Mouse (Mus musculus) megakaryocyte, embryonic 14.5 days (primary cell): ENCODE data around the gene Elavl1.

ENCODE experiments used
- FLI1 ChIP-seq: IDR thresholded peaks from 2 replicates; pipeline ENCODE4 v1.6.1; 2012; ENCODE audit warnings: low read length, inconsistent platforms, mixed read lengths
- GATA1 ChIP-seq: IDR thresholded peaks from 3 replicates; pipeline ENCODE4 v1.6.1; 2012; ENCODE audit warnings: mixed read lengths, low read length, inconsistent platforms, borderline replicate concordance

DNA sequence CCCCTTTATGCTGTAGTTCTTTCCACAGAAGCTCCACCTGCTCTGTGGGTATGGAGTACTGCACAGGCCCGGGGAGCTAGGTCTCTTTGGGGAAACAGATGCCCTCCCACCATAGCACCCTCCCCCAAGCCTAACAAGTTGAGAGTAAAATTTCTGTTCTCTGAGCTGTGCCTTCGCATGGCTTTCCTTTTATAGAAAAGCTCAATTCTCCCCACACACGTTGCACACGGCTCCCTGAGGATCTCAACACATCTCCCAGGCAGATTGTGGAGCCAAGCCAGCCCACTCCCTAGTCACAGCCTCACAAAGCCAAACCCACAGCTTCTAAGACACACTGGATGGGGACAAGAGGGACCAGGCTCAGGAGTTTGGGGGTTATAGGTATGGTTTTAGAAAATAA lies 68.3 kb downstream of the Elavl1 start:
- no peak for TF ChIP-seq GATA1
- TF ChIP-seq FLI1 = no peak
